Mouse (Mus musculus): ENCODE data around the gene Acot12.

Gene Acot12

DNA sequence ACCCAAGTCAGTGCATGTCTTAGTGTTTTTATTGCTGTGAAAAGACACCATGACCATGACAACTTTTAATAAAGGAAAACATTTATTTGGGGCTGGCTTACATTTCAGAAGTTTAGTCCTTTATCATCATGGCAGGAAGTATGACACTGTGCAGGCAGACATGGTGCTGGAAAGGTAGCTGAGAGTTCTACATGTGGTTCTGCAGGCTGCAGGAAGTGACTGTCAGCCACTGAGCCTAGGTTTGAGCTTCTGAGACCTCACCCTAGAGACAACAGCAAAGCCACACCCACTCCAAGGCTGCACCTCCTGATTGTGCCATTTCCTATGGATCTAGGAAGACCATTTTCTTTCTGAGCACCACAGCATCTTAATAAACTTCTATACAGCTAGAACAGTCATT is 86.6 kb downstream of the Acot12 start:
- DNase-seq, result no peak
